Mouse (Mus musculus) forebrain, embryonic 11.5 days (tissue): ENCODE data around the gene Olfr31. TPM values are rescaled to one million over a fixed set of nuclear protein-coding genes. Genes with fewer than 3 reads are reported as not detected.

Experiments used
- ATAC-seq: fragments of 200-750 bp; cut with Nextera tagmentation; replicated peaks from 2 replicates; pipeline ENCODE4 v1.8.0; 2017; ENCODE audit warnings: moderate TSS enrichment; ENCODE audit not compliant: low FRiP score
- DNase-seq: peaks from one replicate; pipeline ENCODE4 v3.0.0-alpha.2; 2017; ENCODE audit warnings: low spot score
- H3K27ac ChIP-seq: fragments of 300-500 bp; sonication (generic); 2 replicates; pipeline ENCODE4 v1.5.1; 2014; ENCODE audit warnings: low read depth, low read length
- H3K27me3 ChIP-seq: fragments of 300-500 bp; sonication (generic); 2 replicates; pipeline ENCODE4 v1.6.1; 2014; ENCODE audit warnings: mild to moderate bottlenecking, low read length, mixed read lengths; ENCODE audit not compliant: control insufficient read depth, insufficient read depth
- H3K36me3 ChIP-seq: fragments of 300-500 bp; sonication (generic); 2 replicates; pipeline ENCODE4 v1.6.1; 2014; ENCODE audit warnings: mild to moderate bottlenecking, low read length, moderate library complexity, mixed read lengths; ENCODE audit not compliant: control insufficient read depth, insufficient read depth
- H3K4me1 ChIP-seq: fragments of 300-500 bp; sonication (generic); replicated peaks from 2 replicates; pipeline ENCODE4 v1.6.1; 2014; ENCODE audit warnings: low read length, mixed read lengths; ENCODE audit not compliant: control insufficient read depth, insufficient read depth
- H3K4me2 ChIP-seq: fragments of 300-500 bp; sonication (generic); 2 replicates; pipeline ENCODE4 v1.6.1; 2014; ENCODE audit warnings: low read depth, mild to moderate bottlenecking, low read length, moderate library complexity, mixed read lengths; ENCODE audit not compliant: severe bottlenecking
- H3K4me3 ChIP-seq: fragments of 300-500 bp; sonication (generic); 2 replicates; pipeline ENCODE4 v1.5.1; 2014; ENCODE audit warnings: low read depth, low read length
- H3K9ac ChIP-seq: fragments of 300-500 bp; sonication (generic); 2 replicates; pipeline ENCODE4 v1.6.1; 2014; ENCODE audit warnings: low read length
- H3K9me3 ChIP-seq: fragments of 300-500 bp; sonication (generic); 2 replicates; pipeline ENCODE4 v1.6.1; 2016; ENCODE audit warnings: low read length, mixed read lengths; ENCODE audit not compliant: control insufficient read depth
- WGBS: fragments of 180-500 bp; shearing (Covaris S2); extraction: QIAGEN DNeasy Blood & Tissue Kit; methylation state at CpG from one replicate; pipeline ENCODE4 v1.1.7; 2014; 5-methylcytosine and 5-hydroxymethylcytosine counted together
- polyA plus RNA-seq: library from polyadenylated mRNA; unstranded; fragments of >200 nt; fragmentation: Nextera tagmentation; extraction: Ambion mirVana; gene quantifications from 2 replicates; pipeline ENCODE4 v1.2.1, GENCODE M21; 2014

The Olfr31 gene
- polyA plus RNA-seq, 1 experiment from 2014 or later, result not detected

- Histone ChIP-seq H3K9ac (no peak overlapping the region), H3K4me1 (no peaks in the 10 kb centered on the region), H3K27me3 (no peaks in the 10 kb centered on the region), H3K36me3 (peaks cover 2% of the 10 kb centered on the region; the same call in 1 of the 2 replicates), H3K4me3 (no peak overlapping the region), H3K9me3 (peaks cover 32% of the 10 kb centered on the region), H3K27ac (no peak overlapping the region), H3K4me2 (no peak overlapping the region)
- peak; percentile 57 for DNase-seq
- ATAC-seq, result peak; percentile 0; the same call in 1 of the 2 replicates
- WGBS, result 94% methylated on average over 14 of the region's 14 CpGs
Observed at GRCm38 (mm10) chr14:14347836-14348621, 25.4 kb downstream of the Olfr31 start.

DNA sequence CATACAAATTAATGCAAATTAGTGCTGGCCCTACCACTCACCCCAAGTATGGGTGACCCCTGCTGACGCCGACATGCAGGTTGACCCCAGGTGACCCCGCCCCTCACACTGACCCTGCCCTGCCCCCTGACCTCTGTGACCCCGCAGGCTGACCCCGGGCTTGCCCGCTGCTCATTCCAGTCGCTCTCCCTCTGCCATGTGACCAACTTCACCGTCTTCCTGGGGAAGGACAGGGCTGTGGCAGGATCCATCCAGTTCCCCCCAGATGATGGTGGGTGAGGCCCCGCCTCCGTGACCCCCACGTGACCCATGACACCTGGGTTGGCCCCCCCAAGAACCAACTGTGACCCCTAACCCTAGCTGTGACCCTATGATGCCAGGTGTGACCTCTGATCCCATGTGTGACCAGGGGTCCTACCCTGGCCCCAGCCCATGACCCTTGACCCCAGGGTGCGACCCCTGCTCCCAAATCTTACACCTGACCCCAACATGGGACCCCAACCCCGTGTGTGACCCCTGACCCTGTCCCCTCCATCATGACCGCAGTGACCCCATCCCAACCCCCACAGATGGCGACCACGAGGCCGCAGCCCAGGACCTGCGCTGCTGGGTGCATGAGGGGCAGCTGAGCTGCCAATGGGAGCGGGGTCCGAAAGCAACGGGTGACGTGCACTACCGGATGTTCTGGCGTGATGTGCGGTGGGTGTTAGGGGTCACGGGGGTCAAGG is 26.2 kb downstream of the Olfr31 start:
- Histone ChIP-seq H3K36me3 (peaks cover 2% of the 10 kb centered on the region; the same call in 1 of the 2 replicates), H3K27me3 (no peaks in the 10 kb centered on the region), H3K9ac (no peak overlapping the region), H3K9me3 (peaks cover 33% of the 10 kb centered on the region), H3K4me2 (no peak overlapping the region), H3K4me1 (no peaks in the 10 kb centered on the region), H3K4me3 (no peak overlapping the region), H3K27ac (no peak overlapping the region)
- WGBS, result 95% methylated on average over 26 of the region's 26 CpGs
- DNase-seq, result peak; percentile 67
- ATAC-seq, result no peak

- Histone ChIP-seq H3K9ac (no peak overlapping the region), H3K4me1 (no peaks in the 10 kb centered on the region), H3K36me3 (peaks cover 2% of the 10 kb centered on the region; the same call in 1 of the 2 replicates), H3K27me3 (no peaks in the 10 kb centered on the region), H3K27ac (no peak overlapping the region), H3K4me3 (no peak overlapping the region), H3K4me2 (no peak overlapping the region), H3K9me3 (peaks cover 36% of the 10 kb centered on the region)
- peak; percentile 62 for DNase-seq
- 96% methylated on average over 20 of the region's 20 CpGs for WGBS
- no peak for ATAC-seq
Observed at GRCm38 (mm10) chr14:14349485-14350262, 27.0 kb downstream of the Olfr31 start.

DNA sequence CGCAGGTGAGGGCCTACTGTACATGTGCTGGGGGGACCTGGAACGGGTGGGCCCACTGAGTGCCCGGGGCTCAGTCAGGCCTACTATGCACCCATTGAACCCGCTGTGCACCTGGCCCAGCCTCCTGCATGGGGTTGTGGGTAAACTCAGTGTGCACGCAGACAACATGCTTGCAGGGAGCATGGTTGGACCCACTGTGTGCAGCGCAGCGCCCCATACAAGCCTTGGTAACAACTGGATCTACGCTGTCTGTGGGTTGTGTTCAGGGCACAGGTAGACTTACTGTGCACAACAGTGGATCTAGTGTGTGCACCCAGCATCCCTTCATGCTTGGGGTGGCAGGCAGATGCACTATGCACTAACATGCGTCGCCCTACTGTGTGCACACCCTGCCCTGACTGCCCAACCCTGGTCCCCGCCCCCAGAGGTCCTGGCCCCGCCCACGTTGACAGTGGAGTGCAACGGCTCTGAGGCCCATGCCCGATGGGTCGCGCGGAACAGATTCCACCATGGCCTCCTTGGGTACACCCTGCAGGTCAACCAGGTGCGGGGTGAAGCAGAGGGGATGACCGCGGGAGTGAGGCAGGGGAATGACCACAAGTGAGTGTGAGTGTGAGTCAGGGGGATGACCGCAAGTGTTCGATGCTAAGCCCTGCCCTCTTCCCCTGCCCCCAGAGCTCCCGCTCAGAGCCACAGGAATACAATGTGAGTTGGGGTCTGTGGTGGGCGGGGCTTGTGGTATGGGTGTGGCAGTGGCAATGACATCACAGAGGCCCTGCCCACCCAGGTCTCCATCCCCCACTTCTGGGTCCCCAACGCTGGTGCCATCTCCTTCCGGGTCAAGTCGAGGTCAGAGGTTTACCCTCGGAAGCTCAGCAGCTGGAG is 27.9 kb downstream of the Olfr31 start:
- WGBS, result 95% methylated on average over 29 of the region's 29 CpGs
- no peaks in the 10 kb centered on the region for H3K4me1 ChIP-seq
- no peak overlapping the region for H3K27ac ChIP-seq
- peak; percentile 56 for DNase-seq
- H3K9ac ChIP-seq, result no peak overlapping the region
- peaks cover 36% of the 10 kb centered on the region for H3K9me3 ChIP-seq
- no peak overlapping the region for H3K4me2 ChIP-seq
- peaks cover 2% of the 10 kb centered on the region; the same call in 1 of the 2 replicates for H3K36me3 ChIP-seq
- no peaks in the 10 kb centered on the region for H3K27me3 ChIP-seq
- no peak overlapping the region for H3K4me3 ChIP-seq
- no peak for ATAC-seq

DNA sequence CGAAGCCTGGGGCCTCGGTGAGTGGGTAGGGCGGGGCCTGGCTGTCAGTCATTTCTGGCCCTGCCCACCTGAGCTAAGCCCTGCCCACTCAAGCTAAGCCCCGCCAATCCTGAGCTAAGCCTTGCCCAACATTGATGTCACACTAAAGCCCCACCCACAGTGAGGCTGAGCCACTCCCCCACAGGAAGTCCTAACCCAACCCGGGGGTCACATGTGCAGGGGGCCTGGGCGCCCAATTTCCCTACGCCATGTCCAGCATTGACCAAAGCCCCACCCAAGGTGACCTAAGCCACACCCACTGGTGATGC is 28.5 kb downstream of the Olfr31 start:
- H3K9me3 ChIP-seq, result peaks cover 36% of the 10 kb centered on the region
- no peaks in the 10 kb centered on the region for H3K4me1 ChIP-seq
- no peak overlapping the region for H3K27ac ChIP-seq
- WGBS, result 93% methylated on average over 7 of the region's 7 CpGs
- ATAC-seq (no peak), DNase-seq (peak; percentile 49)
- no peak overlapping the region for H3K9ac ChIP-seq
- no peak overlapping the region for H3K4me2 ChIP-seq
- no peak overlapping the region for H3K4me3 ChIP-seq
- no peaks in the 10 kb centered on the region for H3K27me3 ChIP-seq
- H3K36me3 ChIP-seq, result peaks cover 2% of the 10 kb centered on the region; the same call in 1 of the 2 replicates

DNA sequence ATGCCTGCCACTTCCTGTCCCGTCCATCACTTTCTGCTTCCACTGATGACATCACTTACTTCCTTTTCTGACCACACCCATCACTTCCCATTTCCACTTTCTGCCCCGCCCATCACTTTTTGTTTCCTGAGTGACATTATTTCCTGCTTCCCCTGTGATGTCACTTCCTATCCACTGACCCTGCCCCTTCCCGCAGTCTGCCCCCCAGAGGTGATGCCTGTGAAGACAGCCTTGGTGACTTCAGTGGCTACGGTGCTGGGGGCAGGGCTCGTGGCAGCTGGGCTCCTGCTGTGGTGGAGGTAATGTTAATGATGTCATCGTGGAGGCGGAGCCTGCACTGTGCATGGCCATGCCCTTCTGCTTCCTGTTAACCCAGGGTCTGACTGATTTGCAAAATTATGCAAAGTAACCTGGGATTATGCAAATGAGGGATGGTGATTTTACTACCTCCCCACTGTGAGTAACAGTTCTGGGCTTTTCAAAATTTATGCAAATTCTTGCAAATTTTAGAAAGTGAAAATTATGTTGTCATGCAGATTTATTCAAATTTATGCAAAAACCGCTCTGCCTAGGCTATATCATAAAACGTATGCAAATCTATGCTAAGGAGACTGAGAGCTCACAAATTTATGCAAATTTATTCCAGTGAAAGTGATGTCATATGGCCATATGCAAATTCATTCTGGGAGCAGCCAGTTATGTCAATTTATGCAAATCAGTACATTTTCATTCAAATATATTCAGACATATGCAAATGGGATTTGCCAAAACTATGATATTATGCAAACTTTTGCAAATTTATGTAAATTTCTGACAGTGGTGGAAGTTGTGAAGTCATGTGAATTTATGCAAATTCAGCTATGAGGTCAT is 29.3 kb downstream of the Olfr31 start:
- peaks cover 36% of the 10 kb centered on the region for H3K9me3 ChIP-seq
- ATAC-seq, result peak; percentile 8; the same call in 1 of the 2 replicates
- no peak overlapping the region for H3K4me3 ChIP-seq
- H3K27ac ChIP-seq, result no peak overlapping the region
- 92% methylated on average over 9 of the region's 9 CpGs for WGBS
- no peak overlapping the region for H3K4me2 ChIP-seq
- no peaks in the 10 kb centered on the region for H3K27me3 ChIP-seq
- no peak overlapping the region for H3K9ac ChIP-seq
- DNase-seq, result peak; percentile 60
- H3K4me1 ChIP-seq, result no peaks in the 10 kb centered on the region
- peaks cover 2% of the 10 kb centered on the region; the same call in 1 of the 2 replicates for H3K36me3 ChIP-seq

DNA sequence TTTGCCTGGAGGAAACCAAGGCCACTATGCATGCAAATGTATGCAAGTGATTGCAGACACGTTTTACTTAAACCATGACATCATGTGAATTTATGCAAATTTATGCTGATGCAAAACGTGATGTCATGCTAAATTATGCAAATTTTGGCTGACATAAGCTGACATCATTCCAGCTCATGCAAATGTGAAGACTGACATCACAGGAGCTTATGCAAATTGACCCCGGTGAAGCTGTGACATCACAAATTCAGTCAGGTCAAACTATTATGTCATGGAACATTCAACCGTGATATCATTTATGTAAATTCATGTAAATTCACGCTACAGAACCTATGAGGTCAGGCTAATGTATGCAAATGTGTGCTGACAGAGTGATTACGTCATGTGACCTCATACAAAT is 30.0 kb downstream of the Olfr31 start:
- 80% methylated on average over 6 of the region's 6 CpGs for WGBS
- no peak for ATAC-seq
- peaks cover 1% of the 10 kb centered on the region; the same call in 1 of the 2 replicates for H3K36me3 ChIP-seq
- H3K9ac ChIP-seq, result no peak overlapping the region
- no peaks in the 10 kb centered on the region for H3K27me3 ChIP-seq
- no peak overlapping the region for H3K27ac ChIP-seq
- peaks cover 33% of the 10 kb centered on the region for H3K9me3 ChIP-seq
- no peak for DNase-seq
- H3K4me1 ChIP-seq, result no peaks in the 10 kb centered on the region
- H3K4me3 ChIP-seq, result no peak overlapping the region
- no peak overlapping the region for H3K4me2 ChIP-seq
